Mouse (Mus musculus) layer of hippocampus, adult 9-11 months (tissue): ENCODE data around the gene Ndufaf2.

ENCODE experiments used
- DNase-seq: peaks from one replicate; pipeline ENCODE4 v3.0.0; 2022

The Ndufaf2 gene

DNA sequence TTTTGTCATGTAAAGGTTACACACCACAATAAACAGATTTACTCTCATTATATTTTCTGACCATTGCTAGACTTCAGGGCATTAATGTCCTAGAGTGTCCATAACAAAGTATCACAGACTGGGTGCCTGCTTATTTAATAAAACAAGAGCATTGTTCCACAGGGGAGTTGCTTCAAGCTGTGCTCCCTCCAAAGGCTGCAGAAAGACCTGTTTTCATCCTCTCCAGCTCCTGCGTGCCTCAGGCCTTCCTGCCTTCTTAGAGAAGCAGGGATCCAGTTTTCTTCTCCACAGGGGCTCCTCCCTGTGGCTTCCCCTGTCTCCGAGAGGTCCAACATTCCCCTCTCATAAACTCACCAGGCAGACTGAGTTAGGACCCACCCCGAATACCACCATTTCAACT is 202.2 kb downstream of the Ndufaf2 start:
- DNase-seq = no peak

DNA sequence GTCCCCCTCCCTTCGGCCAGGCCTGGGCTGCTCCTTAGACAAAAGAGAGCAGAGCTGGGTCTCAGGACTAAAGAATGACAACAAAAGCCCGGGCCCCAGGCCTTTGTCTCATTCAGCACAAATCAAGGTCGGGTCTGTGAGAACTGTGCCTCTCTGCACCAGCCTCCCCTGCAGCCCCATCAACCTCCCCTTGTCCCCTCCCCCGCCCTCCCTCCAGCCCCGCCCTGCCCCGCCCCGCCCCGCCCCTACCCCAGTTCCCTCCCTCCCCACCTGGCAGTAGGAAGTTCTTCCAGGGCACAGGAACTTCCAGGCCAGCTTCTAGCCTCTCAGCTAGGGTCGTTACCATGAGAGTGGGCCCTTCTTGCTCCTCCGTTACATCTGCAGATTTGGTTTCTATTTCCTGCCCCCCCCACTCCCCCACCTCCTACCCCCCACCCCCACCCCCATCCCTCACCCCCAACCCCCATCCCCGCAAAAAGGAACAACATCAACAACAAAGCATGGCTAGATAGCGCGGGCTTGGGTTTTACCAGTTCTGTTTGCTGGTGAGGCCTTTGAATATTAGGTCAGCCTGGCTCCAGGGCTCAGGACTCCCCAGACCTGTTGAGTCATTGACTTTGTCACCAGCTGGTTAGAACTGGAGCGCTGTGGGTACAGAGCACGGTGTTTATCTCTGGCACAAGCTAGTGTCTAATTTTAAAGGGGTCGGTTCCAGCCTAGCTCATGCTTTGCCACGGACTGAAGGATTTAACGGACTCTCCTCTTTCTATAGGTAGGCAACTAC is 202.9 kb downstream of the Ndufaf2 start:
- no peak for DNase-seq

DNA sequence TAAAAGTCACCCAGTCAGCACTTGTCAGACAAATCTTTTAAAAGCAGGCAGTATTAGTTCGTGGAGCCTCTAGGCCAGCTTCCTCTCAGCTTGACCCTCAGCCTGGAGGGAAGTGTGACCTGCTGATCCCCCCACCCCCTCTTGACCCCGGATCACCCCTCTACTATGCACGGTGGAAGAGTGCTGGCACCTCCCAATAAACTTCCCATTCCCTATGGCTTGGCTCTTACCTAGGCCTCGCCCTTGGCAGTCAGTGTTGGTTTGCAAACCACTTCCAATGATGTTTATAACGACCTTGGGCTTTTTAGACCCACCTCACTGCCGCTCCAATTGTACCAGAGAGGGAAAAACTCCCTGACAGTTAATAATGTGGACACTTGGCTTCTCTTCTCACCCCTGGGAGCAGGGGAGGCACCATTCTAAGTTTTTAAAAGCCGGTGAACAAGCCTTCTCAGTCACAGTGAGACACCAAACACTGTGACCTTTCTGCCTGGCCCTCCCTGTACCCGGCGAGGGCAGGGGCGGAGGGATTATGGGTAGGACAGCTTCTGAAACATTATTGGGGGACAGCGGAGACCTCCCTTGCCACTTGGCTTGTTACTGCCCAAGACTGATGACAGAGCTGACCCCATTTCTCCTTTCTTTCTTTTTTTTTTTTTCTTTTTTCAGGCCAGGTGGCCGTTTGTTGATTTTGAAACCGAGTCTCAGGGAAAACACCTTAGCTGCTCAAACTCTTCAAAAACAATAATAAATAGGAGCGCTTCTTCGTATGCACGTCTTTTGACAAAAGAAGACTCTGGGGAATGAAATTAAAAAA is 203.8 kb downstream of the Ndufaf2 start:
- DNase-seq = no peak

DNA sequence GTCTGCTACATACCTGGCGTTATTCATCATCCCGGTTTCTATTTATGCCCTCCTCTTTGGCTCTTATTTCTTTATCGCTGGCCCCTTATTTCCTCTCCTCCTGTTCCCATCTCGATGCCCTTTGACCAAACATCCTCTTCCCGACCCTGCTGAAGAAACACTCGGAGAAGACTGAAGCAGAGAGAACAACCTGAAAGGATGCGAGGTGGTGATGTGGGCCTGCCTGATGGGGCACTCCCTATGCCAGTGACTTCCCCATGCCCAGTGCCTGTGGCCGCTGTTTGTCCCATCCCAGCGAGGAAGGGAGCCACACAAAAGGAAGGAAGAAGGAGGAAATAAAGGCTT is 204.4 kb downstream of the Ndufaf2 start:
- no peak for DNase-seq
